Mouse (Mus musculus): ENCODE measurements around the gene Tsc22d4. TPM values are rescaled to one million over a fixed set of nuclear protein-coding genes. Genes with fewer than 3 reads are reported as not detected.

Gene Tsc22d4
- total RNA-seq, 4 experiments from 2014 or later = 237 to 281 (median 242) TPM

GRCm38 (mm10) chr5:137764609-137765340, 19.2 kb downstream of the Tsc22d4 start:
- no peak for DNase-seq (ENCODE audit: low spot score)

GRCm38 (mm10) chr5:137766270-137766669, 20.7 kb downstream of the Tsc22d4 start:
- no peak for DNase-seq (ENCODE audit: low spot score)

DNA sequence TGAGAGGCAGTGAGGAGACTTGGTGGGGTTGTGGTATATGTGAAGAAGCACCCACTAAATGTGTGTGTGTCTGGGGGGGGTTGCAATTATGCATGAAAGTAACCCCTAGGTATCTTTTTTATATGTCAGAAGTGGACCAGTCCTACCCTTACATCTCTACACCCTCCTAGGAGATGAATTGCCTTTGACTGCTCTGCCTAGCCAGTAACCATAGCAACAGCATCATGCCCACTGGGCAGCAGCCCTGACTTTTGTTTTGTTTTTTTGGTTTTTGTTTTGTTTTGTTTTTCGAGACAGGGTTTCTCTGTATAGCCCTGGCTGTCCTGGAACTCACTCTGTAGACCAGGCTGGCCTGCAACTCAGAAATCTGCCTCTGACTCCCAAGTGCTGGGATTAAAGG, 22.9 kb downstream of the Tsc22d4 start:
- no peak for DNase-seq (ENCODE audit: low spot score)

DNA sequence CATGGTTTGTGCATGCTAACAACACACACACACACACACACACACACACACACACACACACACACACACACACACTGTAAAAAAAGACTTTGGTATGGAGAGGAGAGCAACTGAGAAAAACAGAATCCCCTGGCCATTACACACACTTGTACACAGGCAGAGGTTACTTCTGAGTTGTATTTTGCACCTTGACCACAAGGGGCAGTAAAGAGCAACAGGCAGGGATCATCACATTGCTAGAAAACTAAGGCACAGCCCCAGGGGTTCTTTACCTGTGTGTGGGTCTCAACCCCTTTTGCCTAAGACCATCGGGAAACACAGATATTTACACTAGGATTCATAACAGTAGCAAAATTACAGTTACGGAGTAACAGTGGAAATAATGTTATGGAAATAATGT, 25.2 kb downstream of the Tsc22d4 start:
- no peak for DNase-seq (ENCODE audit: low spot score)

- DNase-seq (ENCODE audit: low spot score) = no peak
Measured at GRCm38 (mm10) chr5:137772755-137773154, 27.2 kb downstream of the Tsc22d4 start.

- DNase-seq (ENCODE audit: low spot score) = no peak
Measured at GRCm38 (mm10) chr5:137775587-137776290, 30.2 kb downstream of the Tsc22d4 start.

GRCm38 (mm10) chr5:137776408-137776918, 30.9 kb downstream of the Tsc22d4 start:
- no peak for DNase-seq (ENCODE audit: low spot score)

DNA sequence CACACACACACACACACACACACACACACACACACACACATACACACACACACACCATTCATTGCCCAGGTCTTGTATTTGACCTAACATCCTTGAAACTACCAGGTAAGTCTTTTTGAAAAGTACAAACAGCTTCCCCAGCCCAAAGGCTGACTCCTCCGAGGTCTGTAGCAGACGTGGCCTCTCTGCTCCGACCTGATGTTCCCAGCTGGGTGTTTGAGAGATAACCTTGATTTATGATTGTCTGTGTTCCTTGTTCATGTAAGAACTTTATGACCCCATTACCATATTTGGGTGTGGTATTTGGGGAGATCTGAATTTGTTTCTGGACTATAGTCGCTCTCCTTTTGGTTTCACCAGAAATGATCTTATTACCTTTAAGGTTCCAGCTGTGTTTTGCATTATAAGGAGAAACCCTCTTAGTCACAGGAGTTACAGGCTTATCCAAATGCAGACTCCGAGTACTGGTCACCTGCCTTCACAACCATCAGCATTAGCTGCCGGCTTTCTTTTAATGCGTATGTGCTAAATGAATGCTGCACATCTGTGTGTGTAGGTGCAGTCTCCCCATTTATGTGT, 31.8 kb downstream of the Tsc22d4 start:
- DNase-seq (ENCODE audit: low spot score) = no peak

DNA sequence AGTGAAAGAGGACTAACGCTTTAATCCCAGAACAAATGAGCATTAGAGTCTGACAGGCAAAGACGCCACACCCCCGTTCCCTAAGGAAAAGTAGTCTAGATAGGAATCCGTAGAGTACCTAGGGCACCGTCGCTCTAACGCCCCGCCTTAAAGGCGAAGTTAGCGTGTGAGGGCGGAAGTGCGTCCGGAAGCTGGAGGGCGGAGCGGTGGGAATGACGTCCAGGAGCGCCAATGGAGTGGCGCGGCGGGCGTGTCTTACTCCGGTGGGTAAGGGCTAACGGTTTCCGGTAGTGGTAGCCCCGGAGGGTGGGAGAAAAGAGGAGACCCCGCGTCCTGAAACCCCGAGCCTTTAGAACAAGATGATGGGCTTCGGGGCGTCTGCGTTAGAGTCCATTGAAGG, 33.1 kb downstream of the Tsc22d4 start, which contains the start of gene Ppp1r35:
Gene Ppp1r35, plus strand, starts transcription at position 215 of the 400 bp plus-strand sequence.
- DNase-seq (ENCODE audit: low spot score) = peak; percentile 96

DNA sequence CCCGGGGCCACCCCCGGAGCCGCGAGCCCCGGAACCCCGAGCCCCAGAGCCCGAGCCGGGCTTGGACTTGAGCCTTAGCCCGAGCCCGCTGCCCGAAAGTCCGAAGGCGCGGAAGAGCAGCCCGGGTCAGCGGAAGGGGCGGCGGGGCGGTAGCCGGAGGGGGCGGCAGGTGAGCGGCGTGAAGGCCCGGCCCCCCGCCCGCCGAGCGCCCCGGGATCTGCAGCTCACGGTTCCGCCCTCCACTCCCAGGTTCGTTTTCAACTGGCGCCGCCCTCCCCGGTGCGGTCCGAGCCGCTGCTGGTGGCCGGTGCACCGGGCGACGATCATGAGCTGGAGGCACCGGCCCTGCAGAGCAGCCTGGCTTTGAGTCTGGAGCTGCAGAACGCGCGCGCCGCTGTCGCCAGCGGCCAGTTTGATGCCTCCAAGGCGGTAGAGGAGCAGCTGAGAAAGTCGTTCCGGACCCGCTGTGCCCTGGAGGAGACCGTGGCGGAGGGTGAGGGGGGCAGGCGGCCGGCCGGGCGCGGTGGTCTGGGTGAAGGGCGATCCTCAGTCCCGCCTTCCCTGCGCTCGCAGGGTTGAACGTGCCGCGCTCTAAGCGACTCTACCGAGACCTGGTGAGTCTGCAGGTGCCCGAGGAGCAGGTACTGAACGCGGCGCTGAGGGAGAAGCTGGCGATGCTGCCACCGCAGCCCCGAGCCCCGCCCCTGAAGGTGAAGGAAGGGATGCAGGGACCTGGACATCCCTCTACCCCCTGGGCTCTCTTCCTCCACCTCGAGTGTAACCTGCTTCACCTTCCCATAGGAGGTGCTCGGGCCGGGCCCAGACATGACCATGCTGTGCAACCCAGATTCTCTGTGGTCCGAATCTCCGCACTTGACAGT, 33.8 kb downstream of the Tsc22d4 start:
- DNase-seq (ENCODE audit: low spot score) = no peak

DNA sequence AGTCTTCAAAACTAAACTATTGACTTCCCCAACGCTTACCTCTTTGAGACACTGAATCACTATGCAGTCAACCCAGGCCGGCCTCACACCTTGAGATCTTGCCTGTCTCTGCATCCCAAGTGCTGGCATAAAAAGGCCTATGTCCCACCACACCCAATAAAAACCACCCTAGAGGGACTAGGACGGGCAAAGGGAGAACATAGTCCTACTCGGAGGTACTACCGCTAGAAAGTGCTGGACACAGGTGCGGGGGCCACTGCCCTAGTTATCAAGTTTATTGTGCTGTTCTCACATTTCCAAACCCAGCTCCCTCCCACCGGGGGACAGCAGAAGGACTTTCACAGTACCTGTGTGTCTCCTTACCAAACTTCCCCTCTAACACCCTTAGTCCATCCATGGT, 36.1 kb downstream of the Tsc22d4 start:
- DNase-seq (ENCODE audit: low spot score) = no peak

GRCm38 (mm10) chr5:137782776-137783522, 37.4 kb downstream of the Tsc22d4 start:
- no peak for DNase-seq (ENCODE audit: low spot score)

DNA sequence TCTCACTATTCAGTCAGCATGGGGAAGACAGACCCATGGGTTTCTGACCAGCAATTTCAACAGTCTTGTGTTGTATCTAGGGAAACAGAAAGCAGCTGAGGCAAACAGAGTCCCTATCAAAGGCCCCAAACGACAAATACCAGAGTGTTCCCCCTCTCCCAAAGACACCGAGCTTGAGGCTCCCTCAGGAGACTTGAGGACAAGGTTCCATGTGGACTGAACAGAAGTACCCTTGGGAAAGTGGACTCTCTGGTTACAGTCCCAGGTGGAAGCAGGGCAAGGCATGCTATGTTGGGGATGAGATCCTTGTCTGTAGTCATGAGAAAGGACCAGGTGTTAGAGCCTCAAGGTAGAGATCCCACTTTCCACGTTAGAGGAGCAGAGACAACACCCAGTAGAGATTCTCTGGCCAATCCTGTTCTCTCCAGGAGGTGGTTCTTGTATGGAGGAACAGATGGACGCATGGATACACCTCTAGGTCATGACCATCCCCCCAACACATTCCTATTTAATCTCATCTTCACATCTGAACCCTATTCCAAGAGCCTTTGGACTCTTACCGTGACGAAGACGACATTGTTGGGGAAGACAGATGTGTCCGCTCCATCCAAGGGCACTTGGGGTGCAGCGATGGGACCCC, 38.5 kb downstream of the Tsc22d4 start:
- DNase-seq (ENCODE audit: low spot score) = no peak

- no peak for DNase-seq (ENCODE audit: low spot score)
Measured at GRCm38 (mm10) chr5:137784546-137784945, 39.0 kb downstream of the Tsc22d4 start.

GRCm38 (mm10) chr5:137785164-137786031, 39.9 kb downstream of the Tsc22d4 start:
- DNase-seq (ENCODE audit: low spot score) = no peak

GRCm38 (mm10) chr5:137786109-137786942, 40.8 kb downstream of the Tsc22d4 start:
- peak; percentile 98 for DNase-seq (ENCODE audit: low spot score)

- DNase-seq (ENCODE audit: low spot score) = peak; percentile 95
Measured at GRCm38 (mm10) chr5:137787151-137787928, 41.8 kb downstream of the Tsc22d4 start, which contains the start of the genes Mepce and Zcwpw1. TSS of gene Mepce (minus strand) at chr5:137787655. TSS of gene Zcwpw1 (plus strand) at chr5:137787798.

Measured in heart, adult 8-10 months (tissue).